Mouse (Mus musculus) cerebellum, adult 2 months (tissue): ENCODE data around the gene Zglp1.

ENCODE experiments used
- CTCF ChIP-seq: fragments of 200-500 bp; IDR thresholded peaks from 2 replicates; pipeline ENCODE4 v1.5.1; 2011; ENCODE audit warnings: low read depth, mild to moderate bottlenecking, control low read depth, low read length, moderate library complexity, borderline replicate concordance; ENCODE audit not compliant: insufficient read depth
- POLR2A ChIP-seq: fragments of 200-500 bp; IDR thresholded peaks from 2 replicates; pipeline ENCODE4 v1.6.1; 2011; ENCODE audit warnings: low read length, control low read depth, borderline replicate concordance; ENCODE audit not compliant: insufficient read depth

DNA sequence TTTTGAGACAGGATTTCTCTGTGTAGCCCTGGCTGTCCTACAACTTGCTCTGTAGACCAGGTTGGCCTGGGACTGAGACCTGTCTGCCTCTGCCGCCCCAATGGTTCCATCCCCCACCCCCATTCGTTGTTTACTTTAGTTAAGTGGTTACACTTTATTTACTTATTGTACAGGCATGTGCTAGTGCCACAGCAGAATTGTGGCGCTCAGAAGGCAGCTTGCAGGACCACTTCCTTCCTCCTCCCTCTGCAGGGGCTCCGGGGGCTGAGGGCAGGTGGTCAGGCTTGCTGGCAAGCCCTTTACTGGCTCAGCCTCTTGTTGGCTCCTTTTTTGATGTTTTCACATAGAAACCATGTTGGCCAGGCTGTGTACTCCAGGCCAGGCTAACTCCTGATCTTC lies 49.7 kb downstream of the Zglp1 start:
- no peak for TF ChIP-seq POLR2A
- no peak for TF ChIP-seq CTCF
